Mouse (Mus musculus) megakaryocyte, embryonic 14.5 days (primary cell): ENCODE results near the gene Klf15. TPM values are rescaled to one million over a fixed set of nuclear protein-coding genes. Genes with fewer than 3 reads are reported as not detected.

Source experiments
- H3K27me3 ChIP-seq: replicated peaks from 2 replicates; pipeline ENCODE3; 2012; ENCODE audit warnings: inconsistent platforms
- H3K36me3 ChIP-seq: replicated peaks from 2 replicates; pipeline ENCODE3; 2012; ENCODE audit warnings: low read length, inconsistent platforms, mixed read lengths
- H3K4me1 ChIP-seq: 2 replicates; pipeline ENCODE4 v1.6.1; 2012; ENCODE audit warnings: inconsistent platforms
- H3K4me3 ChIP-seq: replicated peaks from 2 replicates; pipeline ENCODE3; 2012; ENCODE audit warnings: moderate library complexity, mild to moderate bottlenecking, inconsistent platforms
- H3K9me3 ChIP-seq: 2 replicates; pipeline ENCODE4 v1.6.1; 2012; ENCODE audit warnings: inconsistent platforms
- FLI1 ChIP-seq: IDR thresholded peaks from 2 replicates; pipeline ENCODE4 v1.6.1; 2012; ENCODE audit warnings: low read length, inconsistent platforms, mixed read lengths
- GATA1 ChIP-seq: IDR thresholded peaks from 3 replicates; pipeline ENCODE4 v1.6.1; 2012; ENCODE audit warnings: mixed read lengths, low read length, inconsistent platforms, borderline replicate concordance
- polyA plus RNA-seq: library from polyadenylated mRNA; stranded (reverse); fragments of >175 nt; gene quantifications from 2 replicates; pipeline ENCODE4 v1.2.3, GENCODE M21; 2012; ENCODE audit warnings: low replicate concordance; ENCODE audit not compliant: insufficient read depth

Klf15 gene
- polyA plus RNA-seq, 1 experiment, result 0.12 TPM

GRCm38 (mm10) chr6:90519375-90519774 is 57.0 kb downstream of the Klf15 start:
- Histone ChIP-seq H3K4me1 (peaks cover 13% of the 10 kb centered on the region), H3K36me3 (no peaks in the 10 kb centered on the region), H3K9me3 (no peaks in the 10 kb centered on the region), H3K4me3 (no peak overlapping the region), H3K27me3 (peaks cover 39% of the 10 kb centered on the region)
- TF ChIP-seq GATA1, result no peak
- no peak for TF ChIP-seq FLI1

Other genes with a start within 250 kb of the Klf15 start
- gene Vmn1r53, start 238.1 kb upstream of the Klf15 start, polyA plus RNA-seq, result not detected in 2 replicates
- not detected in 2 replicates for gene Vmn1r54, start 216.3 kb upstream of the Klf15 start, polyA plus RNA-seq
- not detected in 2 replicates for gene BC048671, start 161.4 kb upstream of the Klf15 start, polyA plus RNA-seq
- gene Chst13, start 137.4 kb upstream of the Klf15 start, polyA plus RNA-seq, result 0.13 TPM in 1 of 2 replicates, not detected in the other
- gene Uroc1, start 129.3 kb upstream of the Klf15 start, polyA plus RNA-seq, result not detected in 2 replicates
- gene Zxdc, start 93.1 kb upstream of the Klf15 start, polyA plus RNA-seq, result 7.1 and 22.5 TPM in 2 replicates
- gene Cfap100, start 33.8 kb upstream of the Klf15 start, polyA plus RNA-seq, result 0.20 TPM in 1 of 2 replicates, not detected in the other
- gene Aldh1l1, start 23.9 kb downstream of the Klf15 start, polyA plus RNA-seq, result 7.3 and 7.4 TPM in 2 replicates
- 13.2 and 31.2 TPM in 2 replicates for gene Slc41a3, start 142.1 kb downstream of the Klf15 start, polyA plus RNA-seq